Comparison of ENCODE assay signal across 27 mouse cellular contexts in genomic region chr5:68150347-68151043, GRCm38 (mm10).
DNase-seq lines count a peak whose midpoint lies in the region; ATAC-seq lines count a peak whose summit lies in the region.
"Had no signal": no experiment of that assay in that cellular context is flagged by ENCODE, and none has a peak within 500 bp of the region (broad histone marks: within the 10 kb centered on the region; RNA-seq: fewer than 3 reads in every experiment).

No protein-coding gene starts in this region.

- 87% methylated on average over 4 of the region's 4 CpGs for WGBS in forebrain, embryonic 13.5 days
- WGBS in forebrain, embryonic 12.5 days = 80% methylated on average over 4 of the region's 4 CpGs
- WGBS in hindbrain, embryonic 14.5 days = 87% methylated on average over 4 of the region's 4 CpGs
- WGBS in hindbrain, embryonic 12.5 days = 88% methylated on average over 4 of the region's 4 CpGs
- 80% methylated on average over 4 of the region's 4 CpGs for WGBS in forebrain, embryonic 16.5 days

- no peaks in the 10 kb centered on the region for H3K27me3 ChIP-seq in forebrain, embryonic 13.5 days
- no peaks in the 10 kb centered on the region for H3K27me3 ChIP-seq in forebrain, embryonic 12.5 days
- no peaks in the 10 kb centered on the region for H3K27me3 ChIP-seq in hindbrain, embryonic 14.5 days (ENCODE audit: control insufficient read depth, insufficient read depth, low read length)
- no peaks in the 10 kb centered on the region for H3K27me3 ChIP-seq in hindbrain, embryonic 12.5 days
- no peaks in the 10 kb centered on the region for H3K27me3 ChIP-seq in forebrain, embryonic 16.5 days (replicated peaks; ENCODE audit: control insufficient read depth, insufficient read depth, low read length)
- H3K27me3 ChIP-seq: CH12.LX; embryonic facial prominence, embryonic 13.5 days; heart, embryonic 12.5 days; heart, embryonic 15.5 days; intestine, embryonic 15.5 days; kidney, embryonic 15.5 days; Patski had no signal

- 0 out of 2 replicates have a peak, but pooled peaks cover 4% of the 10 kb centered on the region for H3K4me1 ChIP-seq in forebrain, embryonic 13.5 days
- H3K4me1 ChIP-seq in forebrain, embryonic 12.5 days = no peaks in the 10 kb centered on the region
- H3K4me1 ChIP-seq in hindbrain, embryonic 14.5 days (replicated peaks; ENCODE audit: control insufficient read depth, insufficient read depth, low read length) = no peaks in the 10 kb centered on the region
- H3K4me1 ChIP-seq in hindbrain, embryonic 12.5 days = no peaks in the 10 kb centered on the region
- peaks cover 5% of the 10 kb centered on the region for H3K4me1 ChIP-seq in forebrain, embryonic 16.5 days (replicated peaks; ENCODE audit: control insufficient read depth, insufficient read depth, low read length)
- H3K4me1 ChIP-seq: embryonic facial prominence, embryonic 10.5 days; embryonic facial prominence, embryonic 13.5 days; heart, embryonic 12.5 days; heart, embryonic 15.5 days; intestine, embryonic 15.5 days; kidney, embryonic 15.5 days had no signal

- no peaks in the 10 kb centered on the region for H3K9me3 ChIP-seq in forebrain, embryonic 13.5 days (replicated peaks)
- H3K9me3 ChIP-seq in forebrain, embryonic 12.5 days = no peaks in the 10 kb centered on the region
- no peaks in the 10 kb centered on the region for H3K9me3 ChIP-seq in hindbrain, embryonic 14.5 days (ENCODE audit: control insufficient read depth, low read length)
- no peaks in the 10 kb centered on the region; the same call in 1 of the 2 replicates for H3K9me3 ChIP-seq in hindbrain, embryonic 12.5 days (replicated peaks)
- H3K9me3 ChIP-seq in forebrain, embryonic 16.5 days (ENCODE audit: control insufficient read depth, low read length) = no peaks in the 10 kb centered on the region
- H3K9me3 ChIP-seq: embryonic facial prominence, embryonic 10.5 days; embryonic facial prominence, embryonic 13.5 days; G1E; heart, embryonic 12.5 days; heart, embryonic 15.5 days; intestine, embryonic 15.5 days; kidney, embryonic 15.5 days had no signal

- no peaks in the 10 kb centered on the region for H3K36me3 ChIP-seq in forebrain, embryonic 13.5 days (ENCODE audit: poor library complexity, severe bottlenecking)
- H3K36me3 ChIP-seq in forebrain, embryonic 12.5 days (replicated peaks) = no peaks in the 10 kb centered on the region
- no peaks in the 10 kb centered on the region for H3K36me3 ChIP-seq in hindbrain, embryonic 14.5 days (replicated peaks; ENCODE audit: control insufficient read depth, insufficient read depth)
- no peaks in the 10 kb centered on the region for H3K36me3 ChIP-seq in hindbrain, embryonic 12.5 days
- H3K36me3 ChIP-seq in forebrain, embryonic 16.5 days (ENCODE audit: control insufficient read depth, insufficient read depth) = no peaks in the 10 kb centered on the region
- H3K36me3 ChIP-seq: embryonic facial prominence, embryonic 10.5 days; embryonic facial prominence, embryonic 13.5 days; G1E; heart, embryonic 12.5 days; heart, embryonic 15.5 days; intestine, embryonic 15.5 days; kidney, embryonic 15.5 days had no signal

- H3K9ac ChIP-seq in forebrain, embryonic 13.5 days = no peak overlapping the region
- no peak overlapping the region for H3K9ac ChIP-seq in forebrain, embryonic 12.5 days
- no peak overlapping the region for H3K9ac ChIP-seq in hindbrain, embryonic 14.5 days
- no peak overlapping the region for H3K9ac ChIP-seq in hindbrain, embryonic 12.5 days
- H3K9ac ChIP-seq in forebrain, embryonic 16.5 days (replicated peaks; ENCODE audit: low read depth, low read length) = no peak overlapping the region
- H3K9ac ChIP-seq: embryonic facial prominence, embryonic 13.5 days; heart, embryonic 12.5 days; heart, embryonic 15.5 days; intestine, embryonic 15.5 days; kidney, embryonic 15.5 days had no signal

- no peak overlapping the region for H3K27ac ChIP-seq in forebrain, embryonic 13.5 days
- no peak overlapping the region for H3K27ac ChIP-seq in forebrain, embryonic 12.5 days
- H3K27ac ChIP-seq in hindbrain, embryonic 14.5 days = no peak overlapping the region
- no peak overlapping the region for H3K27ac ChIP-seq in hindbrain, embryonic 12.5 days
- H3K27ac ChIP-seq in forebrain, embryonic 16.5 days (ENCODE audit: low read length) = no peak overlapping the region
- H3K27ac ChIP-seq: embryonic facial prominence, embryonic 10.5 days; embryonic facial prominence, embryonic 13.5 days; gastrocnemius, adult 2 months; heart, embryonic 15.5 days; intestine, embryonic 15.5 days; kidney, embryonic 15.5 days had no signal

- no peak overlapping the region for H3K4me2 ChIP-seq in forebrain, embryonic 13.5 days
- H3K4me2 ChIP-seq in forebrain, embryonic 12.5 days = no peak overlapping the region
- no peak overlapping the region for H3K4me2 ChIP-seq in hindbrain, embryonic 14.5 days (replicated peaks)
- no peak overlapping the region for H3K4me2 ChIP-seq in hindbrain, embryonic 12.5 days (replicated peaks)
- no peak overlapping the region for H3K4me2 ChIP-seq in forebrain, embryonic 16.5 days (ENCODE audit: low read length)
- H3K4me2 ChIP-seq: embryonic facial prominence, embryonic 13.5 days; heart, embryonic 12.5 days; heart, embryonic 15.5 days; intestine, embryonic 15.5 days; kidney, embryonic 15.5 days had no signal

- peak; percentile 69 for ATAC-seq in forebrain, embryonic 13.5 days
- no peak for ATAC-seq in forebrain, embryonic 12.5 days (ENCODE audit: low FRiP score)
- peak; percentile 17; the same call in 1 of the 2 replicates for ATAC-seq in hindbrain, embryonic 14.5 days (ENCODE audit: low FRiP score)
- ATAC-seq in hindbrain, embryonic 12.5 days (ENCODE audit: low FRiP score) = no peak
- peak; percentile 72 for ATAC-seq in forebrain, embryonic 16.5 days
- ATAC-seq: intestine, embryonic 15.5 days; Patski had no signal

- no peak for DNase-seq in hindbrain, embryonic 14.5 days (ENCODE audit: low spot score)
- peak; percentile 16 for DNase-seq in brain, adult 2 months (ENCODE audit: low read depth, low spot score)
- no peak for DNase-seq in lung, postnatal 4 days
- DNase-seq: adrenal gland, postnatal 10 days; B cell, adult 2 months; embryo, embryonic 11 days; gastrocnemius, adult 2 months; gastrocnemius, postnatal 14 days; heart, adult 18-20 months; heart, postnatal 10 days; heart, postnatal 36 days; kidney, adult 11 months; kidney, adult 8-10 months had no signal

- H3K4me3 ChIP-seq in forebrain, embryonic 13.5 days = no peak overlapping the region
- H3K4me3 ChIP-seq in forebrain, embryonic 12.5 days (replicated peaks) = no peak overlapping the region
- no peak overlapping the region for H3K4me3 ChIP-seq in hindbrain, embryonic 14.5 days (replicated peaks; ENCODE audit: low read length)
- no peak overlapping the region for H3K4me3 ChIP-seq in hindbrain, embryonic 12.5 days
- H3K4me3 ChIP-seq in forebrain, embryonic 16.5 days (replicated peaks; ENCODE audit: low read length) = no peak overlapping the region
- H3K4me3 ChIP-seq: embryonic facial prominence, embryonic 10.5 days; embryonic facial prominence, embryonic 13.5 days; erythroblast, embryonic 14.5 days; gastrocnemius, adult 2 months; heart, embryonic 12.5 days; heart, embryonic 15.5 days; intestine, embryonic 15.5 days; kidney, embryonic 15.5 days had no signal

Comparison
In these comparisons a context has a peak if more than half of its experiments do, and no peak if none do; other contexts are left out.
1. ATAC-seq: peak in forebrain, embryonic 13.5 days (single experiment), hindbrain, embryonic 14.5 days (single experiment) and forebrain, embryonic 16.5 days (single experiment); none in forebrain, embryonic 12.5 days (single experiment) and hindbrain, embryonic 12.5 days (single experiment).